Mouse (Mus musculus): Measurements from ENCODE around the gene Tbc1d9b. TPM values are rescaled to one million over a fixed set of nuclear protein-coding genes. Genes with fewer than 3 reads are reported as not detected.

Gene Tbc1d9b
- polyA plus RNA-seq, 1 experiment from 2014 or later, result 35.4 TPM

GRCm38 (mm10) chr11:50212848-50213758 lies 81.9 kb downstream of the Tbc1d9b start:
- Histone ChIP-seq H3K36me3 (ENCODE audit: control insufficient read depth, insufficient read depth, low read length) (no peaks in the 10 kb centered on the region), H3K4me2 (ENCODE audit: low read length) (no peak overlapping the region), H3K9me3 (ENCODE audit: control insufficient read depth, low read length) (no peaks in the 10 kb centered on the region), H3K27me3 (ENCODE audit: control insufficient read depth, insufficient read depth, low read length) (no peaks in the 10 kb centered on the region), H3K9ac (replicated peaks; ENCODE audit: low read length) (no peak overlapping the region), H3K4me3 (replicated peaks; ENCODE audit: low read depth, low read length) (no peak overlapping the region), H3K27ac (replicated peaks; ENCODE audit: low read depth, low read length) (no peak overlapping the region), H3K4me1 (ENCODE audit: control insufficient read depth, insufficient read depth, low read length) (peaks cover 22% of the 10 kb centered on the region)
- 65% methylated on average over 11 of the region's 11 CpGs for WGBS
- no peak for DNase-seq
- no peak for ATAC-seq (ENCODE audit: low FRiP score, low TSS enrichment)

DNA sequence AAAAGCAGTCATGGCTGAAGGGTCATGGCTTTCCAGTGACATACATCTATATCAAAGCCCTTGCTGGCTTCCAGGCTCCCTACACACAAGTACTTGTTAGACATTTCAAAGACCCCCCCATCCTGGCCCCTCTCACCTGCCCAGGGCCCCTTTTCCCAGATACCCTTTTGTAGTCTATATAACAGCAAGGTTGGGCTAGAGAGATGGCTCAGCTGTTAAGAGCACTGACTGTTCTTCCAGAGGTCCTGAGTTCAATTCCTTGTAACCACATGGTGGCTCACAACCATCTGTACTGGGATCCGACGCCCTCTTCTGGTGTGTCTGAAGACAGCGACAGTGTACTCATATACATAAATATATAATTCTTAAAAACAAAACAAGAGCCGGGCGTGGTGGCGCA lies 83.4 kb downstream of the Tbc1d9b start:
- WGBS, result 90% methylated on average over 6 of the region's 6 CpGs
- no peaks in the 10 kb centered on the region for H3K27me3 ChIP-seq (ENCODE audit: control insufficient read depth, insufficient read depth, low read length)

GRCm38 (mm10) chr11:50215633-50216032 lies 84.4 kb downstream of the Tbc1d9b start:
- H3K27ac ChIP-seq (replicated peaks; ENCODE audit: low read depth, low read length), result no peak overlapping the region
- ATAC-seq (ENCODE audit: low FRiP score, low TSS enrichment) (no peak), DNase-seq (no peak)
- no peaks in the 10 kb centered on the region for H3K27me3 ChIP-seq (ENCODE audit: control insufficient read depth, insufficient read depth, low read length)
- H3K36me3 ChIP-seq (ENCODE audit: control insufficient read depth, insufficient read depth, low read length), result no peaks in the 10 kb centered on the region
- no peak overlapping the region for H3K4me3 ChIP-seq (replicated peaks; ENCODE audit: low read depth, low read length)
- no peaks in the 10 kb centered on the region for H3K9me3 ChIP-seq (ENCODE audit: control insufficient read depth, low read length)
- no peak overlapping the region for H3K4me2 ChIP-seq (ENCODE audit: low read length)
- H3K4me1 ChIP-seq (ENCODE audit: control insufficient read depth, insufficient read depth, low read length), result peaks cover 11% of the 10 kb centered on the region; the same call in 1 of the 2 replicates
- H3K9ac ChIP-seq (replicated peaks; ENCODE audit: low read length), result no peak overlapping the region
- WGBS, result 26% methylated on average over 9 of the region's 9 CpGs

More for the DNA sequence above, 83.4 kb downstream of the Tbc1d9b start:
- no peak overlapping the region for H3K4me2 ChIP-seq (ENCODE audit: low read length)
- peaks cover 11% of the 10 kb centered on the region; the same call in 1 of the 2 replicates for H3K4me1 ChIP-seq (ENCODE audit: control insufficient read depth, insufficient read depth, low read length)
- H3K9me3 ChIP-seq (ENCODE audit: control insufficient read depth, low read length), result no peaks in the 10 kb centered on the region
- H3K36me3 ChIP-seq (ENCODE audit: control insufficient read depth, insufficient read depth, low read length), result no peaks in the 10 kb centered on the region
- no peak overlapping the region for H3K27ac ChIP-seq (replicated peaks; ENCODE audit: low read depth, low read length)
- no peak for ATAC-seq (ENCODE audit: low FRiP score, low TSS enrichment)
- H3K9ac ChIP-seq (replicated peaks; ENCODE audit: low read length), result no peak overlapping the region
- H3K4me3 ChIP-seq (replicated peaks; ENCODE audit: low read depth, low read length), result no peak overlapping the region
- DNase-seq, result no peak

- H3K9me3 ChIP-seq (ENCODE audit: control insufficient read depth, low read length), result no peaks in the 10 kb centered on the region
- WGBS, result 82% methylated on average over 4 of the region's 4 CpGs
- H3K36me3 ChIP-seq (ENCODE audit: control insufficient read depth, insufficient read depth, low read length), result no peaks in the 10 kb centered on the region
- ATAC-seq (ENCODE audit: low FRiP score, low TSS enrichment) (no peak), DNase-seq (no peak)
- no peak overlapping the region for H3K9ac ChIP-seq (replicated peaks; ENCODE audit: low read length)
- H3K4me3 ChIP-seq (replicated peaks; ENCODE audit: low read depth, low read length), result no peak overlapping the region
- H3K27me3 ChIP-seq (ENCODE audit: control insufficient read depth, insufficient read depth, low read length), result no peaks in the 10 kb centered on the region
- H3K27ac ChIP-seq (replicated peaks; ENCODE audit: low read depth, low read length), result no peak overlapping the region
- 0 out of 2 replicates have a peak, but pooled peaks cover 6% of the 10 kb centered on the region for H3K4me1 ChIP-seq (ENCODE audit: control insufficient read depth, insufficient read depth, low read length)
- H3K4me2 ChIP-seq (ENCODE audit: low read length), result no peak overlapping the region
Measured at GRCm38 (mm10) chr11:50216724-50217366, 85.6 kb downstream of the Tbc1d9b start.

DNA sequence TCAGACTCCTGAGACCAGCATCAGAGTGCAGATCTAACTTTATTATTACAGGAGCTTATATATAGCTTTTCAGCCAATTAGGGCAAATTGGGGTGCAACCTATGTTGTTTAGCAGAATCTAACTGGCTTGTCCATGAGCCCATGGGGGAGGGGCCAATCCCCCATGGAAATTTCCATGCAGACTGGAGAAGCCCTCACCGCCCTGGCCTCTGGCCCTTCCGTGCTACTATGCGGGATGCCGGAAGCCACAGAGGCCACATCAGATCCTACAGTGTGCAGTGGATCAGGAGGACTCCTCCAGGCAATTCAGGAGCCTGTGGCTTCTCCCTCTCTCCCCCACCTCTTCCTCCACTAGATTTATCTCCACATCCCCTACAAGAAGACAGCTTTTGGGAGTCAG lies 86.6 kb downstream of the Tbc1d9b start:
- H3K9me3 ChIP-seq (ENCODE audit: control insufficient read depth, low read length), result no peaks in the 10 kb centered on the region
- ATAC-seq (ENCODE audit: low FRiP score, low TSS enrichment), result no peak

DNA sequence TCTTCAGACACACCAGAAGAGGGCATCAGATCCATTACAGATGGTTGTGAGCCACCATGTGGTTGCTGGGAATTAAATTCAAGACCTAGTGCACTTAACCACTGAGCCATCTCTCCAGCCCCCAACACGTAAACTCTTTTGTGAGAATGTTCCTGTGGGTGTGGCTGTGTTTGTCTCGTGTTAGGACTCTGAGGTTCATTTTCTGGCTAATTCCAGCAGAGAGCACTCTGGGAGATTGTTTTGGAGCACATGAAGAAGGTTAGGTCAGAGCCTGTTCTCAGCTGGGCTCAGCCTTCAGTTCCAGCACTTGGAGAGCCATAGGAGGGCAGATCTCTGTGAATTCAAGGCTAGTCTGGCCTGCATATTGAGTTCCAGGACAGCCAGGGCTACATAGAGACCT lies 88.6 kb downstream of the Tbc1d9b start:
- Histone ChIP-seq H3K9me3 (ENCODE audit: control insufficient read depth, low read length) (no peaks in the 10 kb centered on the region), H3K9ac (replicated peaks; ENCODE audit: low read length) (no peak overlapping the region), H3K27ac (replicated peaks; ENCODE audit: low read depth, low read length) (no peak overlapping the region), H3K4me1 (ENCODE audit: control insufficient read depth, insufficient read depth, low read length) (peaks cover 23% of the 10 kb centered on the region), H3K36me3 (ENCODE audit: control insufficient read depth, insufficient read depth, low read length) (no peaks in the 10 kb centered on the region), H3K4me3 (replicated peaks; ENCODE audit: low read depth, low read length) (no peak overlapping the region), H3K4me2 (ENCODE audit: low read length) (no peak overlapping the region), H3K27me3 (ENCODE audit: control insufficient read depth, insufficient read depth, low read length) (no peaks in the 10 kb centered on the region)
- DNase-seq (no peak), ATAC-seq (ENCODE audit: low FRiP score, low TSS enrichment) (no peak)
- WGBS, result 55% methylated on average over 2 of the region's 2 CpGs

More for the DNA sequence above, 86.6 kb downstream of the Tbc1d9b start:
- no peak overlapping the region for H3K9ac ChIP-seq (replicated peaks; ENCODE audit: low read length)
- H3K4me3 ChIP-seq (replicated peaks; ENCODE audit: low read depth, low read length), result no peak overlapping the region
- H3K4me1 ChIP-seq (ENCODE audit: control insufficient read depth, insufficient read depth, low read length), result peaks cover 10% of the 10 kb centered on the region
- no peak overlapping the region for H3K27ac ChIP-seq (replicated peaks; ENCODE audit: low read depth, low read length)
- no peak for DNase-seq
- WGBS, result 67% methylated on average over 4 of the region's 4 CpGs
- no peaks in the 10 kb centered on the region for H3K27me3 ChIP-seq (ENCODE audit: control insufficient read depth, insufficient read depth, low read length)
- H3K4me2 ChIP-seq (ENCODE audit: low read length), result no peak overlapping the region
- no peaks in the 10 kb centered on the region for H3K36me3 ChIP-seq (ENCODE audit: control insufficient read depth, insufficient read depth, low read length)

Other genes starting within 250 kb of the Tbc1d9b start
- gene Rasgef1c, start 229.6 kb upstream of the Tbc1d9b start, polyA plus RNA-seq (2014; fragmentation: Nextera tagmentation; extraction: Ambion mirVana), result 24.9 and 36.2 TPM in 2 replicates
- gene Rnf130, start 106.0 kb upstream of the Tbc1d9b start, polyA plus RNA-seq (2014; fragmentation: Nextera tagmentation; extraction: Ambion mirVana), result 72.5 and 74.9 TPM in 2 replicates
- 37.0 and 38.8 TPM in 2 replicates for gene Mrnip, start 43.0 kb downstream of the Tbc1d9b start, polyA plus RNA-seq (2014; fragmentation: Nextera tagmentation; extraction: Ambion mirVana)
- gene Sqstm1, start 79.4 kb downstream of the Tbc1d9b start, polyA plus RNA-seq (2014; fragmentation: Nextera tagmentation; extraction: Ambion mirVana), result 293 and 312 TPM in 2 replicates
- gene Mgat4b, start 79.5 kb downstream of the Tbc1d9b start, polyA plus RNA-seq (2014; fragmentation: Nextera tagmentation; extraction: Ambion mirVana), result 41.3 and 59.6 TPM in 2 replicates
- gene Ltc4s, start 107.2 kb downstream of the Tbc1d9b start, polyA plus RNA-seq (2014; fragmentation: Nextera tagmentation; extraction: Ambion mirVana), result 1.0 and 2.5 TPM in 2 replicates
- 5.6 and 5.9 TPM in 2 replicates for gene Maml1, start 160.9 kb downstream of the Tbc1d9b start, polyA plus RNA-seq (2014; fragmentation: Nextera tagmentation; extraction: Ambion mirVana)
- 181 and 232 TPM in 2 replicates for gene Canx, start 194.3 kb downstream of the Tbc1d9b start, polyA plus RNA-seq (2014; fragmentation: Nextera tagmentation; extraction: Ambion mirVana)
- 0.32 and 0.77 TPM in 2 replicates for gene Cby3, start 223.1 kb downstream of the Tbc1d9b start, polyA plus RNA-seq (2014; fragmentation: Nextera tagmentation; extraction: Ambion mirVana)
- 539 and 584 TPM in 2 replicates for gene Hnrnph1, start 245.6 kb downstream of the Tbc1d9b start, polyA plus RNA-seq (2014; fragmentation: Nextera tagmentation; extraction: Ambion mirVana)

All from midbrain, embryonic 14.5 days (tissue).